Mouse (Mus musculus) liver, embryonic 18 days (tissue): ENCODE data around the gene Upf3a. TPM values are rescaled to one million over a fixed set of nuclear protein-coding genes. Genes with fewer than 3 reads are reported as not detected.

ENCODE experiments used
- polyA plus RNA-seq: library from polyadenylated mRNA; depleted of rRNA; stranded (reverse); fragments of >200 nt; gene quantifications from 2 replicates; pipeline ENCODE4 v1.2.3, GENCODE M21; 2012; rRNA removed

Gene Upf3a
- polyA plus RNA-seq: 7.2 and 7.9 TPM in 2 replicates

DNA sequence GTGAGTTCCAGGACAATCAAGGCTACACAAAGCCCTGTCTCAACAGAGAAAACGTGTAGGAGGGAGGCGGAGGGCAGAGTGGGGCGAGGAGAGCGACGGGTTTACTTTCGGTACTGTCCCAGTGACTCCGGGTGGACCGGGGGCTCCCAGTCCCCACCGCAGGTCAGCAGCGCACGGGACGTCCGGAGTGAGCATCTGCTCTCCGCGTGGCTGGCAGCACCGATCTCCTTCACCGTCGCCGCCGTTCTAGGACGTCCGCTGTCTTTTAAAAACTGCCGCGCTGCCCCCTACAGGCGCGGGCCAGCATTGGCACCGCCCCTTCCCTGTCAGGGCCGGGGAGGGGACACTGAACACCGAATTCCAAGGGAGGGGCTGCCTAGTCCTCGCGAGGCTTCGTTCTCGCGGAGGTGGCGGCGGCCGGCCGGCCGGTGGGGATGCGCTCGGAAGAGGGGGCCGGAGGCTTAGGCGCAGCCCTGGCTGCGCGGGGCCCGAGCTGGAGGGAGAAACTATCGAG, at the start of gene Upf3a:
Gene Upf3a (plus strand): TSS at position 366 of the 514 bp plus-strand sequence.

GRCm38 (mm10) chr8:13756982-13757804, 28.2 kb upstream of the Upf3a start, which contains the start of gene Cdc16:
Gene Cdc16, plus strand, starts transcription at chr8:13757676.

DNA sequence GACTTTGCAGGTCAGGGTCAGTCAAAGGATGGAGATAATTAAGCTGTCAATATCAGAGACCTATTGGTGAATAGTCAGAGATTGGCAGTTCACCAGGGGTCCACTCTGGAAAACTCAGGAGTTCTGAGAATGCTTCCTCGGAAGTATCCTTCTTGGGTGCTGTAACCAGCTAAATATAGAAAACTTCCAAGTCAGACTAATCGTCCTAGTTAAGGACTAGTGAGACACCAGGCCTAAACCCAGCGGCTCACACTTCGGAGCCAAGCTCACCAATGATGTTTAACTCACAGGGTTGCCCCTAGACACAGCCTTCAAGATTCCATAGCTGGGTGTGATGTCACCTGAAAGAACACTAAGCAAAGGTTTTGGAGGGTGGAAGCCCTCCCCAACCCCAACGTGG, 52.9 kb downstream of the Upf3a start, which contains the start of gene AF366264:
Gene AF366264 (minus strand): TSS at position 101 of the 400 bp plus-strand sequence.

Other genes starting within 250 kb of the Upf3a start
- gene 1700029H14Rik, start 223.2 kb upstream of the Upf3a start, polyA plus RNA-seq: not detected in 2 replicates
- gene Rasa3, start 108.0 kb upstream of the Upf3a start, polyA plus RNA-seq: 10.9 and 14.2 TPM in 2 replicates
- gene Cfap97d2, start 79.7 kb upstream of the Upf3a start, polyA plus RNA-seq: 0.10 TPM in 1 of 2 replicates, not detected in the other
- 25.5 and 26.4 TPM in 2 replicates for gene Cdc16, start 27.9 kb upstream of the Upf3a start, polyA plus RNA-seq
- gene AF366264, start 52.8 kb downstream of the Upf3a start, polyA plus RNA-seq: not detected in 2 replicates
- 4.9 TPM in 2 replicates for gene Champ1, start 84.0 kb downstream of the Upf3a start, polyA plus RNA-seq
- gene Coprs, start 104.7 kb downstream of the Upf3a start, polyA plus RNA-seq: 3.0 and 3.7 TPM in 2 replicates